Mouse (Mus musculus) stomach, postnatal 0 days (tissue): Measurements from ENCODE around the gene Csnk2b.
A peak's percentile ranks its signal among the peaks of the same experiment; 100 is the strongest.

Experiments used
- CTCF ChIP-seq: IDR thresholded peaks from 2 replicates; pipeline ENCODE4 v1.5.1; 2016; ENCODE audit warnings: antibody characterized with exemption, low read depth, mild to moderate bottlenecking, moderate library complexity
- EP300 ChIP-seq: optimal IDR thresholded peaks from 2 replicates; pipeline ENCODE3; 2016; ENCODE audit warnings: antibody characterized with exemption

- TF ChIP-seq CTCF (peak; percentile 47), EP300 (no peak)
Measured at GRCm38 (mm10) chr17:35070556-35071229, 51.2 kb downstream of the Csnk2b start.
